Mouse (Mus musculus) gastrocnemius, postnatal 14 days (tissue): ENCODE data around the gene Cib2. TPM values are rescaled to one million over a fixed set of nuclear protein-coding genes. Genes with fewer than 3 reads are reported as not detected.

Experiments
- DNase-seq: peaks from one replicate; pipeline ENCODE4 v3.0.0; 2021; ENCODE audit warnings: mixed read lengths
- intact Hi-C: fragments of 180-260 bp; cut with DNase I; formaldehyde crosslinking; loops from one replicate; pipeline ENCODE4 v1.15.1; 2025; ENCODE audit warnings: low total_unique reads
- total RNA-seq, 2 experiments: library from RNA; stranded (reverse); gene quantifications; 2 replicates each; pipeline ENCODE4 v1.2.3; 2021

Cib2 gene
- total RNA-seq, 2 experiments from 2014 or later = 38.0 to 41.9 TPM

DNA sequence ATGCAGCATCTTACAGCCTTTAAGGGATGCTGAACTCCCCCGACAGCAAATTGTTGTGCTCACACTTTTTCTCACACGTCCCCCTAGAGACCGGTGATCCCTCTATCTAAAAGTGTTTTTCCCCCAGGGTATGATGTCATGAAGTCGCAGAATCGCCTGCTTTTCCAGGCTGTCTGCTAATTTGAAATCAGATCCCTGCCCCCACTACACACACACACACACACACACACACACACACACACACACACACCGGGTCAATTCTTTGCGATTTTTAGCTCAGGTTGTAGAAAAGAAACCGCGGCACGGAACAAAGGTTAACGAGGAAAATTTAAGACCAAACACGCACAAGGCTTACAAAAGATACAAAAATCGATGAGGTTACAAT is 57.9 kb downstream of the Cib2 start:
- intact Hi-C loops = no loop called here
- no peak for DNase-seq

DNA sequence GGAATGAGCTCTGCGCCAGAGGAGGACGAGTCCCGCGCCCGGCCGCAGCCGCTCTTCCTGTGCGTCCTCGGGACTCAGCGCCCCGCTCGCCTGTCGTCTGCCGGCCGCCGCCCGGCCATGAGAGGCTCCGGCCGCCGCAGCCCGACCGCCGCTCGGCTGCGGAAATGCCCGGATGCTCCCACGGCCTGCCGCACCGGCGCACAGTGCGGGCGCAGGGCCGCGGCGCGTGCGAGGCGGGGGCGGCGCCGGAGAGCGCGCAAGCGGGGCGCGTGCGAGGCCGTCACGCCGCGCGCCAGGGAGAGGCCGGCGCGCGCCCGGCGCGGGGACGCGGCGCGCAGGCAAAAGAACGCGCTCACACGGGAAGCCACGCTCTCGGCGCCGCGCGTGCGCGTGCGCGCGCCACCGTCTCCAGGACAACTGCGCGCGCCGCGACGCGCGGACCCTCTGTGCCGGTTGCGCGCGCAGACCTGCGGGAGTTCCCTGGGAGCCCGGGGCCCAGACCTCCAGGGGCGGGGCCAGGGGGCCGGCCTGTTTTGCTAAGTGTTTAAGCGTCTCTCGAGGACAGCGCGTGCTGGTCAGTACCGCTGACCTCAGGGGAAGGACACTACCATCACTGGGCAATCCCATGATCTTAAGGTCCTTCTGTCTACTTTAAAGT is 58.4 kb downstream of the Cib2 start, which contains the start of gene Dmxl2:
TSS of gene Dmxl2 (minus strand) at position 174 of the 658 bp plus-strand sequence.
- intact Hi-C loops = no loop called here
- DNase-seq = peak; percentile 91

DNA sequence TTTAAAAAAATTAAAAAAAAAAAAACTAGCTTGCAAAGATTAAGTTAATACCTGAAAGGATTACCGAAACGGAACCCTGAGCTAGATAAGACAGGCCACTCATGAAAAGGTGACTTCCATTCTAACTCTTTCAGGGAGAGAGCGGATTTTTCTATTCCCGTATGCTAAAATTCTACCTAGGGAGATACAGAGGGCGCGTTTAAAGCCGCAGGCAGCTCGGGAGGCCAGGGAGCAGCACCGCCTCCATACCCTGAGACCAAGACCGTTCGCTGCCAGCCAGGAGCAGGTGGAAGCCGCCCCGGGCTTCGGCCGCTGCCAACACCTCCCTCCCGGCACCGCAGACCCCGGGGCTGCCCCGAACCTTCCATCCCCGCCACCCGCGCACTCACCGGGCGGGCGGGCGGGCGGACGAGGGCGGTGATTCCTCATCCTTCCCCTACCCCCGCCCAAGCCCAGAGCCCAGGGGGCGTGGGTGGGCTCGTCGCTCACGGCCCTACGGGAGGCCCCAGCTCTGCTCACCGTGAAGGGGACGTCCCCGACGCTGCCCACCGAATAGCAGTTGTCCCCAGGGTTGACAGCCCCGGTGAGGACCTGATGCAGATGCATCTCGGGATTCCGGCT is 59.1 kb downstream of the Cib2 start:
- DNase-seq = peak; percentile 18
- intact Hi-C loops = no loop called here

GRCm38 (mm10) chr9:54499791-54500190 is 60.2 kb downstream of the Cib2 start:
- intact Hi-C loops = no loop called here
- DNase-seq = no peak

GRCm38 (mm10) chr9:54499291-54499690 is 60.7 kb downstream of the Cib2 start:
- intact Hi-C loops = no loop called here
- no peak for DNase-seq

Other genes starting within 250 kb of the Cib2 start
- gene Dmxl2, start 58.6 kb downstream of the Cib2 start, total RNA-seq = 1 to 10 TPM; 3.8 to 5.0 TPM
- not detected for gene Sh2d7, start 21.2 kb downstream of the Cib2 start, total RNA-seq
- gene Idh3a, start 26.1 kb upstream of the Cib2 start, total RNA-seq = 100 to 1,000 TPM; 416 to 493 TPM
- under 1 TPM; 0.27 to 0.45 TPM for gene Acsbg1, start 101.7 kb upstream of the Cib2 start, total RNA-seq
- gene Dnaja4, start 138.7 kb upstream of the Cib2 start, total RNA-seq = 10 to 100 TPM; 39.8 to 58.3 TPM
- gene Wdr61, start 174.3 kb upstream of the Cib2 start, total RNA-seq = 10 to 100 TPM; 18.4 to 22.7 TPM
- 1 to 10 TPM; 1.4 to 1.7 TPM for gene Crabp1, start 204.5 kb upstream of the Cib2 start, total RNA-seq